Mouse (Mus musculus): ENCODE results near the gene Hoxa9. TPM values are rescaled to one million over a fixed set of nuclear protein-coding genes. Genes with fewer than 3 reads are reported as not detected.

Hoxa9 gene
- polyA plus RNA-seq, 1 experiment from 2014 or later = 90.5 TPM

MicroRNAs within 50 kb of the gene (microRNA counts, 519-probe panel; counts per million panel counts)
- 6,526 counts per million, percentile 96 among the panel's probes with 10 or more counts for microRNA mmu-miR-196b

Small RNA genes lying within 50 kb of the gene (microRNA-seq; reads per million reads assigned to microRNA genes)
- gene Mir196b = 72,279 reads per million, percentile 99 among the genes with 10 or more reads in this experiment

Other genes starting within 250 kb of the Hoxa9 start
- 15.3 and 20.3 TPM in 2 replicates for gene Skap2, start 218.5 kb downstream of the Hoxa9 start, polyA plus RNA-seq (2014; fragmentation: Nextera tagmentation; extraction: Ambion mirVana)
- gene Hoxa1, start 72.8 kb downstream of the Hoxa9 start, polyA plus RNA-seq (2014; fragmentation: Nextera tagmentation; extraction: Ambion mirVana) = 0.99 and 1.1 TPM in 2 replicates
- 2.8 and 3.0 TPM in 2 replicates for gene Hoxa2, start 66.3 kb downstream of the Hoxa9 start, polyA plus RNA-seq (2014; fragmentation: Nextera tagmentation; extraction: Ambion mirVana)
- 0.99 and 1.4 TPM in 2 replicates for gene 5730596B20Rik, start 53.6 kb downstream of the Hoxa9 start, polyA plus RNA-seq (2014; fragmentation: Nextera tagmentation; extraction: Ambion mirVana)
- gene Hoxa4, start 39.3 kb downstream of the Hoxa9 start, polyA plus RNA-seq (2014; fragmentation: Nextera tagmentation; extraction: Ambion mirVana) = 1.0 and 1.3 TPM in 2 replicates
- 11.0 and 11.3 TPM in 2 replicates for gene Hoxa5, start 26.5 kb downstream of the Hoxa9 start, polyA plus RNA-seq (2014; fragmentation: Nextera tagmentation; extraction: Ambion mirVana)
- 3.5 and 4.6 TPM in 2 replicates for gene Hoxa6, start 22.4 kb downstream of the Hoxa9 start, polyA plus RNA-seq (2014; fragmentation: Nextera tagmentation; extraction: Ambion mirVana)
- 5.6 and 6.2 TPM in 2 replicates for gene Hoxa3, start 17.8 kb downstream of the Hoxa9 start, polyA plus RNA-seq (2014; fragmentation: Nextera tagmentation; extraction: Ambion mirVana)
- gene Gm28308, start 17.8 kb downstream of the Hoxa9 start, polyA plus RNA-seq (2014; fragmentation: Nextera tagmentation; extraction: Ambion mirVana) = 1.1 and 1.3 TPM in 2 replicates
- gene Hoxa7, start 9.2 kb downstream of the Hoxa9 start, polyA plus RNA-seq (2014; fragmentation: Nextera tagmentation; extraction: Ambion mirVana) = 14.7 and 16.2 TPM in 2 replicates
- 274 and 278 TPM in 2 replicates for gene Hoxa10, start 9.8 kb upstream of the Hoxa9 start, polyA plus RNA-seq (2014; fragmentation: Nextera tagmentation; extraction: Ambion mirVana)
- 66.3 and 78.0 TPM in 2 replicates for gene Hoxa11, start 14.7 kb upstream of the Hoxa9 start, polyA plus RNA-seq (2014; fragmentation: Nextera tagmentation; extraction: Ambion mirVana)
- 25.1 and 29.7 TPM in 2 replicates for gene Hoxa13, start 29.8 kb upstream of the Hoxa9 start, polyA plus RNA-seq (2014; fragmentation: Nextera tagmentation; extraction: Ambion mirVana)
- 3.8 and 5.1 TPM in 2 replicates for gene Evx1, start 82.4 kb upstream of the Hoxa9 start, polyA plus RNA-seq (2014; fragmentation: Nextera tagmentation; extraction: Ambion mirVana)